Mouse (Mus musculus): Measurements from ENCODE around the gene Slc28a1.

Slc28a1 gene

GRCm38 (mm10) chr7:81114555-81114954 lies at the start of gene Slc28a1:
Gene Slc28a1 (plus strand): TSS chr7:81114799.
- peak; percentile 77 for DNase-seq

- no peak for DNase-seq
These were observed 47.9 kb upstream of the Slc28a1 start for GRCm38 (mm10) chr7:81066714-81067113.

- DNase-seq = no peak
These were observed 42.1 kb upstream of the Slc28a1 start for GRCm38 (mm10) chr7:81072463-81072862.

GRCm38 (mm10) chr7:81073273-81073672 lies 41.3 kb upstream of the Slc28a1 start:
- no peak for DNase-seq

GRCm38 (mm10) chr7:81074546-81074945 lies 40.1 kb upstream of the Slc28a1 start:
- no peak for DNase-seq

- no peak for DNase-seq
These were observed 39.3 kb upstream of the Slc28a1 start for GRCm38 (mm10) chr7:81075299-81075698.

GRCm38 (mm10) chr7:81075732-81076131 lies 38.9 kb upstream of the Slc28a1 start:
- DNase-seq = no peak

- no peak for DNase-seq
These were observed 37.6 kb upstream of the Slc28a1 start for GRCm38 (mm10) chr7:81077009-81077408.

GRCm38 (mm10) chr7:81078740-81079139 lies 35.9 kb upstream of the Slc28a1 start:
- DNase-seq = no peak

GRCm38 (mm10) chr7:81093420-81093965 lies 21.1 kb upstream of the Slc28a1 start:
- DNase-seq = no peak

- no peak for DNase-seq
These were observed 20.4 kb upstream of the Slc28a1 start for GRCm38 (mm10) chr7:81094104-81094757.

GRCm38 (mm10) chr7:81100341-81100740 lies 14.3 kb upstream of the Slc28a1 start:
- no peak for DNase-seq

- DNase-seq = no peak
These were observed 11.7 kb upstream of the Slc28a1 start for GRCm38 (mm10) chr7:81102854-81103253.

GRCm38 (mm10) chr7:81105525-81105924 lies 9.1 kb upstream of the Slc28a1 start:
- no peak for DNase-seq

- no peak for DNase-seq
These were observed 6.4 kb upstream of the Slc28a1 start for GRCm38 (mm10) chr7:81108226-81108625.

GRCm38 (mm10) chr7:81109717-81110651 lies 4.6 kb upstream of the Slc28a1 start:
- no peak for DNase-seq

GRCm38 (mm10) chr7:81110791-81111190 lies 3.8 kb upstream of the Slc28a1 start:
- DNase-seq = no peak

- DNase-seq = peak; percentile 93
These were observed 2.9 kb upstream of the Slc28a1 start for GRCm38 (mm10) chr7:81111729-81112128.

- peak; percentile 76 for DNase-seq
These were observed 1.8 kb upstream of the Slc28a1 start for GRCm38 (mm10) chr7:81112686-81113360.

GRCm38 (mm10) chr7:81121099-81121498 lies 6.5 kb downstream of the Slc28a1 start:
- DNase-seq = peak; percentile 54

GRCm38 (mm10) chr7:81122808-81123207 lies 8.2 kb downstream of the Slc28a1 start:
- no peak for DNase-seq

GRCm38 (mm10) chr7:81123553-81123952 lies 9.0 kb downstream of the Slc28a1 start:
- peak; percentile 39 for DNase-seq

- DNase-seq = no peak
These were observed 10.2 kb downstream of the Slc28a1 start for GRCm38 (mm10) chr7:81124773-81125172.

All from kidney, adult 11 months (tissue).